Mouse (Mus musculus): ENCODE measurements around the gene Tm7sf2.
"Not testable (repeated sequence)": the region's sequence is repeated elsewhere in the genome, so short reads cannot be mapped to it uniquely, and the experiment has no call there.

The Tm7sf2 gene

GRCm38 (mm10) chr19:6044102-6044501, 24.1 kb downstream of the Tm7sf2 start:
- DNase-seq (ENCODE audit: low spot score in 2 of 2): not testable (repeated sequence)

DNA sequence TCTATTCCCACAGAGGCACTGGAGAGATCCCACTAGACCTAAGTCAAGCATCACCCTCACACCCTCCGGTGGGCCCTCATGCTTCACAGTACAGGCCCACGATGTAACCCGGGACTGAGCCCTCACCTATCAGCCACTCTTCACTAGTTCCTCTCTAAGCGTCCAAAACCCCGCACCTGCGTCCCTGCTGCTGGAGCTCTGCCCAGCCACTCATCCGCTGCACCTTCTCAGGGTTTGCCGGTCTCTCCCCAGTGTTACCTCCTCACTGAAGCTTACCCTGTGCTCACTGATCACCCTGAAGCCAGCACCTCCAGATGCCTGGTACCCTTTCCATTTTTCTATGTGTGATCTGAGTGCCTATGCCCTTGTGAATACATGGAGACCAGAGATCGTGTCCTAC, 25.9 kb downstream of the Tm7sf2 start:
- DNase-seq (ENCODE audit: low spot score in 2 of 2): no peak

DNA sequence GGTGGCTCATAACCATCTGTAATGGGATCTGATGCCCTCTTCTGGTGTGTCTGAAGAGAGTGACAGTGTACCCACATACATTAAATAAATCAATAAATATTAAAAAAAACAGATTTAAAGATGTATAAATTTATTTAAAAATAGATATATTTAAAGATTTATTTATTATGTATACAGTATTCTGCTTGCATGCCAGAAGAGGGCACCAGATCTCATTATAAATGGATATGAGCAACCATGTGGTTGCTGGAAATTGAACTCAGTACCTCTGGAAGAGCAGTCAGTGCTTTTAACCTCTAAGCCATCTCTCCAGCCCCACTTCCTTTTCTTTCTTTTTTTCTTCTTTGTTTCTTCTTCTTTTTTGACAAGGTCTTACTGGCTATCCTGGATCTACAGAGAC, 28.2 kb downstream of the Tm7sf2 start:
- no peak for DNase-seq (ENCODE audit: low spot score in 2 of 2)

GRCm38 (mm10) chr19:6038326-6038725, 29.8 kb downstream of the Tm7sf2 start:
- no peak for DNase-seq (ENCODE audit: low spot score in 2 of 2)

GRCm38 (mm10) chr19:6037695-6038094, 30.5 kb downstream of the Tm7sf2 start:
- no peak for DNase-seq (ENCODE audit: low spot score in 2 of 2)

DNA sequence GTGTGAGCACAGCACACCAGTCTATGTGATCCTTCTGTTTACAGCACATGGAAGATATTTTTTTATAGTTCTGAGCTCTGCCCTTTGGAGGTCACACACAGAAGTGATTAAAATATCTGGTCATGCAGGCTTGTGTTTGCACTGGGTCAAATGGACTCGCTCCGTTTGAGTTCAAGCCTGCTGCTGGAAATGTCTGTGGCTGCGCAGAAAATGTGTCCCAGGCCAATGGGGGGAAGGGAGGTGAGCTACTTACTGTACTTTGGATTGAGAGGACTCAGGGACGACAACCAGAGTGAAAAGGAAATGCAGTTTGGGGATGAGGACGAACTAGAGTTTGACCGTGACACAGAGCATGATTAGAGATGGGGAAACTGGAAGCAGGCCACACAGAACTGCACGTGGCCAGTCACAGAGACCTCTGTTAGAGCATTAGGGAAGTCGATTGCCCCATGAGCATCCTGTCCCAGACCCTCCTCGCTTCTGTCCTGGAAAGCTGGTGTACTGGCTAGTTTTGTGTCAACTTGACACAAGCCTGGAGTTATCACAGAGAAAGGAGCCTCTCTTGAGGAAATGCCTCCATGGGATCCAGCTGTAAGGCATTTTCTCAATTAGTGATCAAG, 32.1 kb downstream of the Tm7sf2 start:
- no peak for DNase-seq (ENCODE audit: low spot score in 2 of 2)

DNA sequence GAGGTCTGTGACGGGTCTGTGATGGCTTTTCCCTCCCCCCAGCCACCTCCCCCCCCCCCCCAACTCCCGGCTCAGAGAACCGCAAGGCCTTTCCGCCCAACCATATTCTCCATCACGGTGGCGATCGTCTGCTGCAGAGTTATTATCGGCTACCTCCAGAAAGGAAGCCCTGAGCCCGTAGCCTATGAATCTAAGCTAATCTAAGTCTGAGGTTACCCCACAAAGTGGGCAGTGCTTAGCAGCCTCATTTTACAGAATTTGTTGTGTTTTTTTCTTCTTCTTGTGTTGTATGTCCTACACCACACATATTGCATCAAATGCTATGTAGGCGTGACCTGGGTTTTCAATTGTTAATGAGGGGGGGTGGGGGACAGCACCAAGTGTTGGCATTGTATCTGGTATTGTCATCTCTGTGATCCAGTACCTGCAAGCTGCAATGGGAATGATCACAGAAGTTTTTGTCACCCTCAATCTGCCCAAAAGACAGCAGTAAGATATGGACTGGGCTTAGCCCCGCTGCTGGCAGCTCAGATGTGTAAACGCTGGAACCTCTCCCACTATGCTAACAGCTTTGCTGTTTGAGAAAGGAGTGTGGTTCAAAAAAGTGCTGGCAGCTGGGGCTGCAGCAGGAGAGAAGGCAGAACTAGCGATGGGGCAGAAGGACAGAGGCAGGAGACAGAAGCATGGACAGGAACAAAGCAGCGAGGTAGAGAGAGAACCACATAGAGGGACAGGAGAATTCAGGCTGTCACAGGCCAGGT, 37.5 kb downstream of the Tm7sf2 start:
- DNase-seq (ENCODE audit: low spot score in 2 of 2): no peak

DNA sequence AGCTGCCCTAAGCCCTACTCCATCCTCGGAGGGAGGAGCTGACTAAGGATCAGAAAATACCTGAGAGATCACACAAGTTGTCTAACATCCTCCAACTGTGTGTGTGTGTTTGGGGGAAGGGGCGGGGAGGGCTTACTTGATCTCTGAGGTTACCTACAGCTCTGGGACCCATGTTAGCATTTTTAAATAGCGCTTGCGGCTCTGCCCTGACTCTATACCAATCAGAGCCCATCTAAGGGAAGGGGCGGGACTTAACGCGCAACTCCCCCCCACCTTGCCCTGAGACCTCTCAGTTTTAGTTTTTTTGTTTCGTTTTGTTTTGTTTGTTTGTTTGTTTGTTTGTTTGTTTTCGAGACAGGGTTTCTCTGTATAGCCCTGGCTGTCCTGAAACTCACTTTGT, 38.7 kb downstream of the Tm7sf2 start:
- no peak for DNase-seq (ENCODE audit: low spot score in 2 of 2)

DNA sequence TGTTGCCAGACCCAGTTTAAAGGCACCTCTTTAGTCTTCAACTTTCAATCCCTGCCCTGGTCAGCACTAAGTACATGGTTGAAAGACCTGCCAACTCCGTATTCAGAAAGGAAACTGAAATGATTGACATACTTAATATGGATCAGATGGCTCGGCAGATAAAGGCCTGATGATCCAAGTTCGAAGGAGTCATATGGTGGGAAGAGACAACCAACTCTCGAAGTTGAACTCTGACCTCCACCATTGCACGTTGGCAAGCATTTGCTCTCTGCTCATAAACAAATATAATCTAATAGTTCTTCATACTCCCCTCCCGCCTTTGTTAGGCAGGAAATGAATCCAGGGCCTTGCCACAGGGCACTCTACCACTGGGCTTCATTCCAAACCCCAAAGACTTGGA, 39.2 kb downstream of the Tm7sf2 start:
- no peak for DNase-seq (ENCODE audit: low spot score in 2 of 2)

GRCm38 (mm10) chr19:6023930-6024329, 44.2 kb downstream of the Tm7sf2 start:
- no peak for DNase-seq (ENCODE audit: low spot score in 2 of 2)

DNA sequence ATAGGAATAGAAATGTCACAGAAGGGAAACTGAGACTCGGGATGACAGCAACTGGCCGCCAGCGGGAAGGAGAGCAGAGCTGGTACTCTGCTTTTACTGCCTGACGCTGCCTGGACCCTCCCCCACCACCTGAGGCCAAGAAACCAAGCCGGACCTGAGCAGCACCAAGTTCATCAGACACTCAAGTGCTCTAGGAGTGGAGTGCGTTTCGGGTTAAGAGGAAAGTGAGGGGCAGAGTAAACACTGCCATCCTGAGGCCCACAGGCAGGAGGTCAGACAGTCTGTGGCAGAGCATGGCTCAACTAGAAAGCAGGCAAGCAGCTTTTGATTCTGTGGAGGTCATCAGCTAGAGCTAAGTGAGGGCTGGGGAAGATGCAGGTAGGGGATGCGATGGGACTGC, 45.1 kb downstream of the Tm7sf2 start:
- no peak for DNase-seq (ENCODE audit: low spot score in 2 of 2)

- DNase-seq (ENCODE audit: low spot score in 2 of 2): no peak
Measured at GRCm38 (mm10) chr19:6020276-6020675, 47.9 kb downstream of the Tm7sf2 start.

DNA sequence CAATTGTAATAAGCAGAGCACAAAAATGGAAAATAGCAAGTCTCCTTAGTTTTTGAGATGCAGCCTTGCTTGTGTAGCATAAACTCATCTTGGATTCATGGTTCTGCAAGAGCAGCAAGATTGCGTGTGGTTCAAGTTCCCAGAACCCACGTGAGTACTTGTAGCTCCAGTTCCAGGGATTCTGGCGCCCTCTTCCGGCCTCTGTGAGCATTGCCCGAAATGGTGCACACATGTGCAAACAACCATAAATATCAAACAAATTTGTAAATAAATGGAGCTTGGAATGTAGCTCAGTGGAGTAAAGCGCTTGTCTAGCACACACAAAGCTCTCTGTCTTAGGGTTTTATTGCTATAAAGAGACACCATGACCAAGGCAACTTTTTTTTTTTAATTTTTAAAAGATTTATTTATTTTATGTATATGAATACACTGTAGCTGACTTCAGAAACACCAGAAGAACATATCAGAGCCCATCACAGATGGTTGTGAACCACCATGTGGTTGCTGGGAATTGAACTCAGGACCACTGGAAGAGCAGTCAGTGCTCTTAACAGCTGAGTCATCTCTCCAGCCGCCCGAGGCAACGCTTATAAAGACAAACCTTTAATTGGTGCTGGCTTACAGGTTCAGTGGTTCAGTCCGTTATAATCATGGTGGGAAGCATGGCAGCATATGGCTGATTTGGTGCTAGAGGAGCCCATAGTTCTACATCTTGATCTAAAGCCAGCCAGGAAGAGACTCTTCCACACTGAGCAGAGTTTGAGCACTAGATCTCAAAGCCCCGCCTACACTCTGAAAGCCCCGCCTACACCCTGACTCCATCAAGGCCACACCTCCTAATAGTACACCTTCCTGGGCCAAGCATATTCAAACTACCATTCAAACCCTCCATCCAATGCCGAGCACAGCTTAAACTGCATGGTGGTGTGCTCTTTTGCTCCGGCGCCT, 49.8 kb downstream of the Tm7sf2 start:
- peak; percentile 76 to 80 for DNase-seq (ENCODE audit: low spot score in 2 of 2)

GRCm38 (mm10) chr19:6016532-6016931, 51.6 kb downstream of the Tm7sf2 start:
- DNase-seq (ENCODE audit: low spot score in 2 of 2): no peak

GRCm38 (mm10) chr19:6015511-6016315, 52.5 kb downstream of the Tm7sf2 start, which contains the start of gene Capn1:
TSS of gene Capn1 (minus strand) at chr19:6015897.
- peak; percentile 36 to 41 for DNase-seq (ENCODE audit: low spot score in 2 of 2)

DNA sequence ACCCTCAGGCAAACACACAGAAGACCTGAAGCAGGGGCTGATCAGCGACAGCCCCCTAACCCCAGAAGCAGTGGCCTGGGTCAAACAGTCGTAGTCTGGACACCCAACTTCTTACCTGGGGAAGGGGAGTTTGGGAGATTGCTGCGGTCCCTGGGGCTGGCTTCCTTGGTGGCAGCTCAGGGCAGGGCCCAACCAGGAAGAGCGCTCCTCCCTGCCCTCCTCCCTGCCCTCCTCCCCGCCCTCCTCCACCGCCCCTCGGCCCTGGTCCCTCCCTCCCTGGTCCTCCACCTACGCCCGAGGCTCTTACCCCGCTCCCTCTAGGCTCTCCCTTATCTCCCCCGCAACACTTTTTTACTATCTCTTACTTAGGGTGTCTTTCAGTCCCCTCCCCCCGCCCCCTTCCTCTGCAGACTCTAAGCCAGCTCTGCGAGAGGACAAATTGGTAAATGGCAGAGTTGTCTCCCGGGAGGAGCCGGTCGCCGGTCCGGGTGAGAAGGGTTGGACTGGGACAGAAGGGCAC, 53.1 kb downstream of the Tm7sf2 start:
- no peak for DNase-seq (ENCODE audit: low spot score in 2 of 2)

- DNase-seq (ENCODE audit: low spot score in 2 of 2): no peak
Measured at GRCm38 (mm10) chr19:6013691-6014090, 54.5 kb downstream of the Tm7sf2 start.
